Mouse (Mus musculus) gastrocnemius, adult 2 months (tissue): ENCODE measurements at regions not wholly inside any gene's neighbourhood (a gene's known extent, or its start where the extent isn't known, plus 50 kb on each side); places are given as distances from the start of the nearest gene placed in this dataset.

Source experiments
- DNase-seq: peaks from one replicate; pipeline ENCODE4 v3.0.0; 2022
- H3K27ac ChIP-seq: fragments of 200-600 bp; 2 replicates; pipeline ENCODE4 v1.8.1; 2022; ENCODE audit warnings: mild to moderate bottlenecking
- H3K4me3 ChIP-seq: fragments of 200-600 bp; 2 replicates; pipeline ENCODE4 v1.8.1; 2022; ENCODE audit warnings: mild to moderate bottlenecking, moderate library complexity
- CTCF ChIP-seq: fragments of 200-600 bp; IDR thresholded peaks from 2 replicates; pipeline ENCODE4 v1.8.1; 2022; ENCODE audit warnings: antibody characterized with exemption, mild to moderate bottlenecking, moderate library complexity
- intact Hi-C: fragments of 180-260 bp; cut with DNase I; formaldehyde crosslinking; loops from one replicate; pipeline ENCODE4 v1.15.1; 2025

DNA sequence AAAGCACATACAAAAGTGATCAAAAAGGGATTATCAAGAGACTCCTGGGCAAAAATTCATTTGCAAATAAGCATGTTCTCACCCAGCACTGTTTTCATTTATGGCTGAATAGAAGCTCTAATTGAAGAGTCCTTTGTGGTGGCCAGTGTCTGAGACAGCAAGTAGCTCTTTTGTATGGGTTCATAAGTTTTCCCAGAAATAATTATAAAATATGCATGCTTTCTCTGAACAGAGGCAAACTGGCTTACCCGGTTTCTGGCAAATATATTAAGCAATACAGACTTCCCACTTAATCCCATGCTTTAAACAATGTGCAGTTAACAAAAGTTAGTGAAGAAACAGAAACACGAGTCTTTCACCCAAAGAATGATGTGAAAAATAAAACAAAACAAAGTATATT is 2758.8 kb upstream of the Gm7489 start:
- no peak for TF ChIP-seq CTCF
- Histone ChIP-seq H3K4me3 (no peak overlapping the region), H3K27ac (no peak overlapping the region)
- DNase-seq: no peak
- intact Hi-C loops: no loop called here

DNA sequence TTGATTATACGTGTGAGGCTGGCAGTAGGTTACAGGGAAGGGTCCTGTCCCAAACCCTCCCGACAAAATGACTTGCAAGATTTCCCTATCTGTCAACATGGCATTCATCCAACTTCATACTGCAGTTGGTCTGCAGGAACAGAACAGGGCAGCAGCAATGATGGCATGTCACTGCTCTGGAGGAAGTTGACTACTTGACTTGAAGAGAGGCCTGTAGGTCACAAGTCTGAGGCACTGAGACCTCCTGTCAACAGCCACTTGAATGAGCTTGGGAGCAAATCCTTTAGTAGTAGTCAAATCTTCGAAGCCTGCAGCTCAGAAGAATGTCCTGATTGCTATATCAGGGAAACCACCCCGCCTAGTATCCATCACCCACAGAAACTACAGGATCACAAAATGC is 2753.7 kb upstream of the Gm7489 start:
- intact Hi-C loops: no loop called here
- Histone ChIP-seq H3K27ac (no peak overlapping the region), H3K4me3 (no peak overlapping the region)
- no peak for DNase-seq
- no peak for TF ChIP-seq CTCF

DNA sequence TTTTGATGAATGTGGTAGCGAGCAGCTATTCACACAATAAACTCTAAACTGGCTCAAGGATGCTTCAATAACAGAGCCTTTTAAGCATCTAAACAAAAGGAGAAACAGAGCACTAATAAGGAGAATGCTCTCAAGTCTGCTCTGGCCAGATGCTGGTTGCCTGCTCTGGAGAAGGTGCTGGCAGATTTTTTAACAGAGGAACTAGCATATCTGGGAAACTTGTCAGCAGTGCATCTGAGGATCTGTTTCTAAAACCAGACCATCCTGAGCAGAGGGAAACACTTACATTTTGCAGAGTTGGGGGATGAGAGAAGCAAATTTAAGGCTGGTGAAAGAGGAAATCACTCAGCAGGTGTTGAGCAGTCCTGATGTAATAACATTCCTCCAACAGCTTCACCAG is 2748.6 kb upstream of the Gm7489 start:
- intact Hi-C loops: no loop called here
- no peak overlapping the region for H3K27ac ChIP-seq
- DNase-seq: no peak
- no peak overlapping the region for H3K4me3 ChIP-seq
- TF ChIP-seq CTCF: no peak

DNA sequence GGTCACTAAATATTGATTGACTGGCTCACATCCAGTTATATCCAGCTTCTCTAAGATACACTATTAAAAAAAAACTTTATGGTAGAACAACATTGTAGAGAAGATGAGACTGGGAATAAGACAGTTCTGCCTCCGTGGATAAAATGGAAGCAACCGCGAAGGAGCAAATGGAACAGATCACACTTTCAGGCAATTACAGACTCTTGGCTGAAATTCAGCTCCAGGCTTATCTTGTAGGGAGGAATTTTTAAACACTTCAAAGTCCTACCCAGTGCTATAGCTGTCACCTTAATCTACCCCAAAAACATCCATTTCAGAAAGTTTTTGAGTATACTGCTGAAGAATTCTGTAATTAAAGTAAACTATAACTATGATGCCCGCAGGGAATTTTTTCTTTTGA is 2745.2 kb upstream of the Gm7489 start:
- DNase-seq: no peak
- no peak for TF ChIP-seq CTCF
- Histone ChIP-seq H3K27ac (no peak overlapping the region), H3K4me3 (no peak overlapping the region)
- intact Hi-C loops: no loop called here

DNA sequence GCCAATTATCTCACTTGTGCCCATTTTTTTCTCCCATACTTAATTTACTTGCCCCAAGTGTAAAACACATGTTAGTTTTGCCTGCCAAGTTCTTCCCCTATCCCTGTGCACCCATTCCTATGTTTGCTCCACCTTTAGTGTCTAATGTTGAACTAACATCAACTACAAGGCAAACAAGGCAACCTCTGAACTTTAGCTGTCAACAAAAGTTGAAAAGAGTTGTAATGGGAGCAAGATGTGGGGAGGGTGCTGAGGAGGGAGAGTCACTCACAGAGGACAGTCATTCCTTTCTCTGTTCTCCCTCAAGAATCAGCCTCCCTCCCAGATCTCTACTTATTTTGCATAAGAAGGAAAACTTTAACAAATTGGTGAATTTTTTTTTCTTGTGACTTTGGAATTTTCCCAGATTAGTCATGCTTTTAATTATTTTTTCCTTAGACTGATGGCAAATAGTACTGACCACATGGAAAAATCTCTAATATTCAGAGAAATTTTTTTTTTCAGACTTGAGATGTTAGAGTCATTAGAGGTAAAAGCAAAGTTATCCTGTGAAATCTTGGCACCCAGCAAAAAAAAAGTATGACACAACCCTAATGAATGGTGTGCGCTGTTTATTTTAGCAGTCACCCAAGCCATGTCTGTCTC is 2710.6 kb upstream of the Gm7489 start:
- intact Hi-C loops: no loop called here
- TF ChIP-seq CTCF: no peak
- DNase-seq: no peak
- Histone ChIP-seq H3K4me3 (no peak overlapping the region), H3K27ac (peak overlapping the region; percentile 0; the same call in 1 of the 2 replicates)

DNA sequence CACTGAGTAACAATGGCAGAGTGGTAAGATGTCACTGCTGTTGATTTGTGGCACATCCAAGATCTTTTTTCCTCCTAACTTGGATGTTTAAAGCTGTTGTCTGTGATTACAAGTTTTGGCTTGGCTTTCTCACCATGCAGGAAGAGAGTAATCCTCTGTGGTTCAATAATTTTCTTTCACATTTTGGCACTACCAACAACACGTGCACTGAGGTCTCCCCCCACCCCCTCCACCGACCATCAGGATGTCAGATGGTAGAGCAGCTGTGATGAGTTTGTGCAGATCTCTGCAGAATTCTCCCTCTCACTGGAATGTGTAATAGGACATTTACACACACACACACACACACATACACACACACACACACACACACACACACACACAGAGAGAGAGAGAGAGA is 2708.2 kb upstream of the Gm7489 start:
- TF ChIP-seq CTCF: no peak
- Histone ChIP-seq H3K4me3 (no peak overlapping the region), H3K27ac (no peak overlapping the region)
- peak; percentile 26 for DNase-seq
- intact Hi-C loops: no loop called here

DNA sequence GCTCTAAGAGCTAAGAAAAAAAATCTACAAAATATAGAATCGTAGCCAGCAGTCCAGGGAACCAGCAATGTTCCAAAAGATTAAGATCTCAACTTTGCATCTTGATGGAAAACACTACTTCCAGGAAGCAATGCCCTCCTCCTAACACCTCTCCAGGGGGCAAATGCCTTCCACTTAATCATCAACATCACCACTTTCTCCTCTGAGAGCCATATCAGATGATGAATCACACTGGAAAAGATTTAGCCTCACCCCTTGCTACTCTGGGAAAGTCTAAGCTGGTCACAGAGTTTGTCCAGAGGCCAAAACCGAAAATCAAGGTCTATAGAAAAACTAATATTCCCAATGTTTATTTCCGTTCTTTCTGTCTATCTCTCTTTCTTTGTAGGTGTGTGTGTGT is 2695.6 kb upstream of the Gm7489 start:
- no peak overlapping the region for H3K27ac ChIP-seq
- H3K4me3 ChIP-seq: no peak overlapping the region
- intact Hi-C loops: no loop called here

DNA sequence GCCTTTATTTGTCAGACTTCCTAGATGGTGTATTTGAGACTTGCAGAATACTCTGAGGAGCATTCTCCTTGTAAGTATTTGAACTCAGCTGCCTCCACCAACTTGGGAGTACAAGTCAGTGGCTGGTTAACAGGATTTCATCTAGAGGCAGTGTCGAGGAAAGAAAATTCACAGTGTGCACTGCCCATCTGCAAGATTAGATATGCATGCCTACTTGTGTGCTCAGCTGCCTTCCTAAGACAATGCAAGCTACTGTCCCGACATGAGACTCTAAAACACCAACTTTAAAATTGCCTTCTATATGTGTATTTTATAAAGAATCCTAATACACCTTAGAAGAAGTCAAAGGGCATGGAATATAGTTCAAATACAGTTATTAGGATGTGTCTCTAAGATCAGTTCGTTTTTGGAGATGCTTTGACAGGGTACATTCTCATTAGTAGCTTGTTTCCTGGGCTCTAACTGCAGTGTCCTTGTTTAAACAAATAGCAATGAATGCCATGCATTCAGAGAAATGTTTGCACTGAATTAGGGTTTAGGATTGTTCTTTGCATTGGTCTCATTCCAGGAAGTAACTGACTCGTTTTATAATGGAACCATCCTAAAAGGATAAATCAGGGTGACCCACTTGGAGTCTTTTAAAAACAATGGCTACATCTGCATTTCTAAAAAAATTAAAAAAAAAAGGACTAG is 2687.1 kb upstream of the Gm7489 start:
- DNase-seq: no peak
- no peak overlapping the region for H3K4me3 ChIP-seq
- intact Hi-C loops: no loop called here
- no peak for TF ChIP-seq CTCF
- H3K27ac ChIP-seq: no peak overlapping the region

More for the DNA sequence above, 2695.6 kb upstream of the Gm7489 start:
- no peak for DNase-seq
- no peak for TF ChIP-seq CTCF

DNA sequence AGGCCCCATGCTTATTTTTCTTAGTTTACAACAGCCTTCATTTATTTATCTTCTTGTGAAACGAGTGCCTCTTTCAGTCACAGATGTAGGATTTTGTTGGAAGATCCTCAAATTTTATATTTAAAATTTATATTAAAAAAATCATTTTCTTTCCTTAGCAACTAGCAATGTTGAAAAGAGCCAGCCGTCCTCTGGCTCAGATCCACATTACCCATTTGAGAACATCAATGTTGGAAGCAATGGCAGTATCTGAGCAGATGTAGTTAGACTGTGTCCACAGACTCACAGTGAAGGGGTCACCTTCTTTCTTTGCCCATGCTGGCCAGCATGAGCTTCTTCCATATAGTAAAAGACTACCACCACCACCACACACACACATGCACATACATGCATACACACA is 2681.4 kb upstream of the Gm7489 start:
- intact Hi-C loops: no loop called here

DNA sequence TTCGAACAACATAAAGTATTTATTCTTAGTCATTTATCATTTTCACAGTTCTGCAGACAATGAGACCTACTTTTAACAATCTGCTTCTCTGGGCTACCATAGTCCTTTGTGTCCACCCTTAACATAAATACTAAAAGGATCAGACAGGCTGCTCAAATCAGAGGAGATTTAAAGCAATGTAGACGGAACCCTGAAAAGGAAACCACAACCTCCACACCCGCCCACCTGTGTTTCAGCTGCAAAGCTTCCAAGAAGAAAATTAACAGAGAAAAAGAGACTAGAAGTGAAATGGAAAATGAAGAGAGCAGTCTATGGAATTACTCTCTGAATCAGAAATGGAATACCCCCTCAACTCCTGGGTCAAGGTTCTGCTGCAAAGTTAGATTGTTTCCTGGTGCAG is 2678.7 kb upstream of the Gm7489 start:
- Histone ChIP-seq H3K27ac (no peak overlapping the region), H3K4me3 (no peak overlapping the region)
- intact Hi-C loops: no loop called here
- TF ChIP-seq CTCF: no peak
- no peak for DNase-seq

More for the DNA sequence above, 2681.4 kb upstream of the Gm7489 start:
- no peak for DNase-seq
- Histone ChIP-seq H3K27ac (no peak overlapping the region), H3K4me3 (no peak overlapping the region)
- no peak for TF ChIP-seq CTCF

DNA sequence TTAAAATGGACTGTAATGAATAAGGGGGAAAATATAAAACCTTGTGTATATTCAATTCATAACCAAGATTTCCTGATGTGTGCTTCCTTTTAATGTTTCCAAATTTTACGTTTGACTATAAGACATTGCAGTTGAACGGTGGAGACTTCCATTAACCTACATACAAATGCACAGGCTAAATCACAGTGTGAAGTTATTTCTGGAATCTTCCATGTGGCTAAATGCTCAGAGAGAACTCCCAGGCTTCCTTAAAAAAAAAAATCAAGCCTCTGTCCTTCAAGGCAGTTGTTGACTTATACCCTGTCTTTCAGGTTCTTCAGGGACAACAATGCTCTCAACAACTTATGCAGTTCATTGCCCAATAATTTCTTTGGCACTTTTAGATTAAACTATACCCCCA is 2677.9 kb upstream of the Gm7489 start:
- DNase-seq: no peak
- intact Hi-C loops: no loop called here
- no peak overlapping the region for H3K4me3 ChIP-seq
- no peak overlapping the region for H3K27ac ChIP-seq
- no peak for TF ChIP-seq CTCF

DNA sequence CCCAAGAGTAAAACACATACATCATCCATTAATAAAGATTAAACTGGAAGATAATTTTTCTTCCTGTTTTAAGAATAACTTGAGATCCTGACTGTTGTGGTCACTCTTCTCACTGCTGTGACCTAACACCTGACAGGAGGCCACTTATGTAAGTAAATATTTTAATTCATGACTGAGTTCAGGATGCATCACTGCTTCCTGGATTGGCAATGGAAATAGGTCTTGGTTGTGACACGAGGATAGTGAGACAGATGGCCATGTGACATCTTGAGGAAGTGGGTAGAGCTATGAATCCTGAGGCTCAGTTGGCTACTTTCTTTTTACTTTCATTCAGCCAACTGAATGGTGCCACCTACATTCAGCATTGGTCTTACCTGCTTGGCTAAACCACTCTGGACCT is 2649.8 kb upstream of the Gm7489 start:
- intact Hi-C loops: no loop called here
- no peak overlapping the region for H3K27ac ChIP-seq
- no peak for TF ChIP-seq CTCF

DNA sequence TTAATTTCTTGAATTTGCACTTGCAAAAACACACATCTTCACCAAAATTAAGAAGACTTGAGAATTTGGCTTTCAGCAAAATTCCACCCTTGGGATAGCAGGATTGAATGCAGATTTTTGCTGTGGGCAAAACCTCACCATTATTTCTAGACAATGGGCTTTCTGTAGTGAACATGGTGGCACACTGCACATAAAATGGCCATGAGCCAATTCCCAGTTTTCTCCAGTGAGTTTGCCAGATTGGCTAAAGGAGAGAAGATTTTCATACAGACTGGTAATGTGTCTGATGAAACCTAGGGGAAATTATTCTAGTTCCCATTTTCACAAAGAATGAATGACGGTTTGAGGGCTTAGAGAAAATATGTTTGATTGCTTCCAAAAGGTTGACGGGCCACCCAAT is 2640.1 kb upstream of the Gm7489 start:
- no peak overlapping the region for H3K27ac ChIP-seq
- TF ChIP-seq CTCF: no peak
- no peak for DNase-seq
- H3K4me3 ChIP-seq: no peak overlapping the region
- intact Hi-C loops: no loop called here

More for the DNA sequence above, 2649.8 kb upstream of the Gm7489 start:
- no peak for DNase-seq
- H3K4me3 ChIP-seq: no peak overlapping the region

DNA sequence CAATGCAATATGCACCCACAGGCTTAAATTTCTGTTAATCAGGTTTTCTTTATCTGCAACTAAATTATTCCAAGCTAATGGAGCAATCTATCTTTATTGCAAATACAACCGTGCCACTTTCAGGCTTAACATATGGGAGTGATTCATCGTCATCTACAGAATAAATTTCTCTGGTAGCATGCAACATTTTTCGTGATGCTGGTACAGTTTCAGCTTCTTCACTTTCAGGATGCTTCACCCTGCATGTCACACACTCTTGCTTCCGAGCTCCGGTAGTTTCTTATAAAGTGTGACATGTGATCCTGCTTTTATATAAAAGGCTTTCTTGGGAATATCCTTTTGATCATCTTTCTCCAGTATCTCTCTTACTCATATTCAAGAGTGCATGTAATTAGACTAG is 2637.4 kb upstream of the Gm7489 start:
- Histone ChIP-seq H3K4me3 (no peak overlapping the region), H3K27ac (no peak overlapping the region)
- no peak for DNase-seq
- intact Hi-C loops: no loop called here
- no peak for TF ChIP-seq CTCF
